Mouse (Mus musculus) activated CD4-positive, CD25-positive, alpha-beta regulatory T cell (primary cell): ENCODE results near the gene Susd5. TPM values are rescaled to one million over a fixed set of nuclear protein-coding genes. Genes with fewer than 3 reads are reported as not detected.

Source experiments
- polyA plus RNA-seq, 2 experiments: library from polyadenylated mRNA; unstranded; fragments of 100-300 nt; shearing (Covaris generic); gene quantifications; one replicate each; pipeline ENCODE4 v1.2.1; 2017

Gene Susd5
- not detected for polyA plus RNA-seq

GRCm38 (mm10) chr9:114057090-114057796 lies at the start of gene Susd5:
Gene Susd5, plus strand, starts transcription at chr9:114057140.

GRCm38 (mm10) chr9:114046028-114046427 lies 10.9 kb upstream of the Susd5 start, which contains the start of gene Fbxl2:
Gene Fbxl2, minus strand, starts transcription at chr9:114046191.

Other genes with a start within 250 kb of the Susd5 start
- gene Ubp1, start 126.2 kb upstream of the Susd5 start, polyA plus RNA-seq = 10 to 100 TPM; 66.4 to 68.0 TPM
- 1 to 10 TPM; 1.3 to 4.1 TPM for gene Fbxl2, start 10.9 kb upstream of the Susd5 start, polyA plus RNA-seq